In genomic region chr6:30643694-30644460, GRCm38 (mm10) we compare ENCODE assay signal across 16 mouse cellular contexts. TPM values are rescaled to one million over a fixed set of nuclear protein-coding genes. Genes with fewer than 3 reads are reported as not detected.
DNase-seq lines count a peak whose midpoint lies in the region; ATAC-seq and TF ChIP-seq lines count a peak whose summit lies in the region.
"Had no signal": no experiment of that assay in that cellular context is flagged by ENCODE, and none has a peak within 500 bp of the region (broad histone marks: within the 10 kb centered on the region; RNA-seq: fewer than 3 reads in every experiment).

No protein-coding gene starts in this region.

- H3K9ac ChIP-seq in heart, embryonic 12.5 days, result no peak overlapping the region
- no peak overlapping the region for H3K9ac ChIP-seq in neural tube, embryonic 14.5 days (replicated peaks; ENCODE audit: low read depth, low read length)
- no peak overlapping the region for H3K9ac ChIP-seq in intestine, postnatal 0 days (ENCODE audit: low read depth, low read length)
- H3K9ac ChIP-seq: heart, embryonic 15.5 days had no signal

- H3K4me1 ChIP-seq in heart, embryonic 10.5 days, result peaks cover 42% of the 10 kb centered on the region
- H3K4me1 ChIP-seq in heart, embryonic 12.5 days (replicated peaks), result peaks cover 21% of the 10 kb centered on the region
- no peaks in the 10 kb centered on the region for H3K4me1 ChIP-seq in neural tube, embryonic 14.5 days (ENCODE audit: control insufficient read depth, insufficient read depth, low read length)
- no peaks in the 10 kb centered on the region for H3K4me1 ChIP-seq in intestine, postnatal 0 days (replicated peaks; ENCODE audit: control insufficient read depth, insufficient read depth, low read length)
- H3K4me1 ChIP-seq: heart, embryonic 15.5 days had no signal

- peak overlapping the region; percentile 42; the same call in 1 of the 2 replicates for H3K27ac ChIP-seq in heart, embryonic 10.5 days
- H3K27ac ChIP-seq in heart, embryonic 12.5 days (ENCODE audit: poor library complexity, severe bottlenecking), result no peak overlapping the region
- H3K27ac ChIP-seq in neural tube, embryonic 14.5 days (ENCODE audit: low read depth, low read length), result peak overlapping the region; percentile 4; the same call in 1 of the 2 replicates
- H3K27ac ChIP-seq in intestine, postnatal 0 days (ENCODE audit: low read depth, low read length), result no peak overlapping the region
- H3K27ac ChIP-seq: heart, embryonic 15.5 days had no signal

- intact Hi-C loops in left cerebral cortex, postnatal 4 days (cut with DNase I), result no loop called here

- ATAC-seq in heart, embryonic 12.5 days (ENCODE audit: insufficient number of reproducible peaks, low FRiP score), result no peak
- ATAC-seq in neural tube, embryonic 14.5 days (ENCODE audit: low read depth), result no peak
- peak; percentile 56 for ATAC-seq in intestine, postnatal 0 days
- no peak for ATAC-seq in frontal cortex, adult (ENCODE audit: low TSS enrichment)
- ATAC-seq: CD4-positive, CD25-positive, alpha-beta regulatory T cell, adult 4 months had no signal

- DNase-seq in heart, embryonic 10.5 days (ENCODE audit: low spot score), result no peak
- no peak for DNase-seq in neural tube, embryonic 10.5 days (ENCODE audit: extremely low spot score, low spot score)
- DNase-seq in left cerebral cortex, postnatal 4 days, result no peak
- DNase-seq in gastrocnemius, postnatal 10 days, result no peak
- DNase-seq: cerebellum, adult 9-10 months; gastrocnemius, postnatal 14 days; kidney, adult 9 months had no signal

- H3K4me3 ChIP-seq in heart, embryonic 10.5 days, result no peak overlapping the region
- H3K4me3 ChIP-seq in heart, embryonic 12.5 days, result no peak overlapping the region
- no peak overlapping the region for H3K4me3 ChIP-seq in neural tube, embryonic 14.5 days (ENCODE audit: low read depth, low read length)
- H3K4me3 ChIP-seq in intestine, postnatal 0 days (ENCODE audit: low read depth, low read length), result no peak overlapping the region
- H3K4me3 ChIP-seq: heart, embryonic 15.5 days had no signal

- 0 out of 2 replicates have a peak, but pooled peaks cover 2% of the 10 kb centered on the region for H3K36me3 ChIP-seq in heart, embryonic 10.5 days
- H3K36me3 ChIP-seq in heart, embryonic 12.5 days, result no peaks in the 10 kb centered on the region
- H3K36me3 ChIP-seq in neural tube, embryonic 14.5 days (ENCODE audit: control insufficient read depth, insufficient read depth, low read length), result no peaks in the 10 kb centered on the region
- no peaks in the 10 kb centered on the region for H3K36me3 ChIP-seq in intestine, postnatal 0 days (ENCODE audit: control insufficient read depth, insufficient read depth)
- H3K36me3 ChIP-seq: heart, embryonic 15.5 days had no signal

- 67% methylated on average over 12 of the region's 12 CpGs for WGBS in heart, embryonic 10.5 days
- 65% methylated on average over 12 of the region's 12 CpGs for WGBS in heart, embryonic 12.5 days
- 74% methylated on average over 12 of the region's 12 CpGs for WGBS in neural tube, embryonic 14.5 days
- WGBS in intestine, postnatal 0 days, result 52% methylated on average over 12 of the region's 12 CpGs

- H3K4me2 ChIP-seq in heart, embryonic 12.5 days, result no peak overlapping the region
- H3K4me2 ChIP-seq in neural tube, embryonic 14.5 days (ENCODE audit: low read depth, low read length), result no peak overlapping the region
- H3K4me2 ChIP-seq in intestine, postnatal 0 days (replicated peaks; ENCODE audit: low read depth), result no peak overlapping the region
- H3K4me2 ChIP-seq: heart, embryonic 15.5 days had no signal

- no peaks in the 10 kb centered on the region for H3K9me3 ChIP-seq in heart, embryonic 10.5 days
- no peaks in the 10 kb centered on the region for H3K9me3 ChIP-seq in heart, embryonic 12.5 days (replicated peaks)
- H3K9me3 ChIP-seq in neural tube, embryonic 14.5 days (ENCODE audit: control insufficient read depth, low read length), result no peaks in the 10 kb centered on the region
- no peaks in the 10 kb centered on the region for H3K9me3 ChIP-seq in intestine, postnatal 0 days (ENCODE audit: control insufficient read depth)
- H3K9me3 ChIP-seq: heart, embryonic 15.5 days had no signal

- H3K27me3 ChIP-seq in heart, embryonic 10.5 days (ENCODE audit: insufficient read depth, poor library complexity, severe bottlenecking), result no peaks in the 10 kb centered on the region
- no peaks in the 10 kb centered on the region for H3K27me3 ChIP-seq in heart, embryonic 12.5 days (replicated peaks)
- H3K27me3 ChIP-seq in neural tube, embryonic 14.5 days (ENCODE audit: control insufficient read depth, insufficient read depth, low read length), result no peaks in the 10 kb centered on the region
- H3K27me3 ChIP-seq in intestine, postnatal 0 days (replicated peaks; ENCODE audit: control insufficient read depth, insufficient read depth, low read length), result no peaks in the 10 kb centered on the region
- H3K27me3 ChIP-seq: heart, embryonic 15.5 days had no signal

- TF ChIP-seq CTCF in intestine, postnatal 0 days (IDR thresholded peaks at IDR 0.05; ENCODE audit: low read depth), result no peak

RNA-seq across cellular contexts. Expression of gene Cpa1, which starts 4.9 kb away (rescaled TPM):
- polyA plus RNA-seq in heart, embryonic 10.5 days (2016; fragmentation: Nextera tagmentation; extraction: Ambion mirVana), result 3.9 and 4.3 TPM in 2 replicates
- polyA plus RNA-seq in heart, embryonic 12.5 days (2016; fragmentation: Nextera tagmentation; extraction: Ambion mirVana), result 1.8 and 2.0 TPM in 2 replicates
- 0.37 and 0.50 TPM in 2 replicates for polyA plus RNA-seq in neural tube, embryonic 14.5 days (2014; fragmentation: Nextera tagmentation; extraction: Ambion mirVana)
- 3.5 and 4.1 TPM in 2 replicates for polyA plus RNA-seq in intestine, postnatal 0 days (2015; fragmentation: Nextera tagmentation; extraction: Ambion mirVana)
- not detected for total RNA-seq in left cerebral cortex, postnatal 4 days (2021)
- total RNA-seq in gastrocnemius, postnatal 10 days (2021), result under 1 TPM in 1 of 2 experiments, not detected in 1; 0.19 TPM
- total RNA-seq: gastrocnemius, postnatal 14 days; left cerebral cortex, postnatal 14 days had no signal
- polyA plus RNA-seq: CD4-positive, CD25-positive, alpha-beta regulatory T cell, adult 4 months had no signal

RNA-seq across cellular contexts. Expression of gene Cpa5, which starts 33.1 kb away (rescaled TPM):
- 0.97 and 2.1 TPM in 2 replicates for polyA plus RNA-seq in heart, embryonic 10.5 days (2016; fragmentation: Nextera tagmentation; extraction: Ambion mirVana)
- polyA plus RNA-seq in heart, embryonic 12.5 days (2016; fragmentation: Nextera tagmentation; extraction: Ambion mirVana), result 1.1 and 1.9 TPM in 2 replicates
- polyA plus RNA-seq in neural tube, embryonic 14.5 days (2014; fragmentation: Nextera tagmentation; extraction: Ambion mirVana), result not detected in 2 replicates
- polyA plus RNA-seq in intestine, postnatal 0 days (2015; fragmentation: Nextera tagmentation; extraction: Ambion mirVana), result not detected in 2 replicates
- not detected for total RNA-seq in left cerebral cortex, postnatal 4 days (2021)
- under 1 TPM; 0.78 to 0.93 TPM for total RNA-seq in gastrocnemius, postnatal 10 days (2021)
- total RNA-seq: left cerebral cortex, postnatal 14 days; midbrain, postnatal 0 days had no signal
- polyA plus RNA-seq: CD4-positive, CD25-positive, alpha-beta regulatory T cell, adult 4 months; midbrain, postnatal 0 days; thymus, postnatal 0 days had no signal

RNA-seq across cellular contexts. Expression of gene Cep41, which starts 49.7 kb away (rescaled TPM):
- polyA plus RNA-seq in heart, embryonic 10.5 days (2016; fragmentation: Nextera tagmentation; extraction: Ambion mirVana), result 12.5 and 15.3 TPM in 2 replicates
- 11.9 TPM in 2 replicates for polyA plus RNA-seq in heart, embryonic 12.5 days (2016; fragmentation: Nextera tagmentation; extraction: Ambion mirVana)
- polyA plus RNA-seq in neural tube, embryonic 14.5 days (2014; fragmentation: Nextera tagmentation; extraction: Ambion mirVana), result 12.1 and 12.6 TPM in 2 replicates
- 3.7 and 4.4 TPM in 2 replicates for polyA plus RNA-seq in intestine, postnatal 0 days (2015; fragmentation: Nextera tagmentation; extraction: Ambion mirVana)
- 10 to 100 TPM in 1 of 2 experiments, 1 to 10 TPM in 1; 7.4 to 10.9 TPM for total RNA-seq in left cerebral cortex, postnatal 4 days (2021)
- 1 to 10 TPM; 3.4 to 3.7 TPM for total RNA-seq in gastrocnemius, postnatal 10 days (2021)

Comparison
In these comparisons a context has a peak if more than half of its experiments do, and no peak if none do; other contexts are left out.
1. H3K27ac ChIP-seq: peak in heart, embryonic 10.5 days (single experiment) and neural tube, embryonic 14.5 days (single experiment); none in heart, embryonic 12.5 days (single experiment) and intestine, postnatal 0 days (single experiment).